19 mouse cellular contexts compared by ENCODE assay signal in genomic region chr14:34280798-34281197, GRCm38 (mm10). TPM values are rescaled to one million over a fixed set of nuclear protein-coding genes. Genes with fewer than 3 reads are reported as not detected.
DNase-seq lines count a peak whose midpoint lies in the region; ATAC-seq lines count a peak whose summit lies in the region.
"Had no signal": no experiment of that assay in that cellular context is flagged by ENCODE, and none has a peak within 500 bp of the region (broad histone marks: within the 10 kb centered on the region; RNA-seq: fewer than 3 reads in every experiment).

No protein-coding gene starts in this region.

- no peak overlapping the region for H3K27ac ChIP-seq in limb, embryonic 10.5 days
- H3K27ac ChIP-seq: embryonic facial prominence, embryonic 10.5 days; embryonic facial prominence, embryonic 12.5 days; forebrain, embryonic 13.5 days; forebrain, embryonic 15.5 days had no signal

- no peaks in the 10 kb centered on the region for H3K4me1 ChIP-seq in limb, embryonic 10.5 days
- H3K4me1 ChIP-seq: embryonic facial prominence, embryonic 10.5 days; embryonic facial prominence, embryonic 12.5 days; forebrain, embryonic 13.5 days; forebrain, embryonic 15.5 days had no signal

- H3K4me3 ChIP-seq in limb, embryonic 10.5 days, result no peak overlapping the region
- H3K4me3 ChIP-seq: embryonic facial prominence, embryonic 10.5 days; embryonic facial prominence, embryonic 12.5 days; forebrain, embryonic 13.5 days; forebrain, embryonic 15.5 days had no signal

- peak; percentile 25 for DNase-seq in 416B (ENCODE audit: low read depth)
- DNase-seq in MEL-GATA-1-ER (ENCODE audit: extremely low read depth, low read depth), result peak; percentile 6
- no peak for DNase-seq in layer of hippocampus, postnatal 25 days (ENCODE audit: extremely low spot score in 1 of 2, low spot score in 1 of 2)
- DNase-seq in limb, embryonic 10.5 days (ENCODE audit: low spot score), result no peak
- DNase-seq: adrenal gland, adult 2 months; adrenal gland, postnatal 10 days; adrenal gland, postnatal 25 days; cerebellum, adult 11 months; cerebellum, adult 18-20 months; cerebellum, adult 8-10 months; cerebellum, adult 9-11 months; cerebellum, postnatal 14 days; cerebellum, postnatal 36 days; forebrain, postnatal 0 days had no signal

- H3K36me3 ChIP-seq in limb, embryonic 10.5 days, result no peaks in the 10 kb centered on the region
- H3K36me3 ChIP-seq: embryonic facial prominence, embryonic 10.5 days; embryonic facial prominence, embryonic 12.5 days; forebrain, embryonic 15.5 days had no signal

- peak; percentile 21 to 42; a peak in 2 of 4 replicates for ATAC-seq in hematopoietic stem cell, adult 5-6 weeks (replicated peaks in 1 of 2; ENCODE audit: insufficient read depth in 1 of 2, low FRiP score in 2 of 2, low TSS enrichment in 1 of 2, low read depth in 1 of 2, poor library complexity in 2 of 2, severe bottlenecking in 2 of 2)
- ATAC-seq: forebrain, embryonic 13.5 days; forebrain, embryonic 15.5 days; forebrain, postnatal 0 days had no signal

- 87% methylated on average over 2 of the region's 2 CpGs for WGBS in limb, embryonic 10.5 days

- H3K9me3 ChIP-seq in limb, embryonic 10.5 days (replicated peaks), result no peaks in the 10 kb centered on the region
- H3K9me3 ChIP-seq: embryonic facial prominence, embryonic 10.5 days; embryonic facial prominence, embryonic 12.5 days; forebrain, embryonic 13.5 days; forebrain, embryonic 15.5 days had no signal

- H3K27me3 ChIP-seq in limb, embryonic 10.5 days (ENCODE audit: low read depth, poor library complexity, severe bottlenecking), result no peaks in the 10 kb centered on the region
- H3K27me3 ChIP-seq: embryonic facial prominence, embryonic 12.5 days; forebrain, embryonic 13.5 days; forebrain, embryonic 15.5 days had no signal

RNA-seq across cellular contexts. Expression of gene Shld2, which starts 29.5 kb away (rescaled TPM):
- 17.9 and 24.0 TPM in 2 replicates for total RNA-seq in hematopoietic stem cell, adult 5-6 weeks (2017)
- total RNA-seq in layer of hippocampus, postnatal 25 days (2021), result 10 to 100 TPM; 14.1 to 15.5 TPM
- polyA plus RNA-seq in limb, embryonic 10.5 days (2016; fragmentation: Nextera tagmentation; extraction: Ambion mirVana), result 9.6 and 10.0 TPM in 2 replicates

RNA-seq across cellular contexts. Expression of gene Glud1, which starts 29.7 kb away (rescaled TPM):
- total RNA-seq in hematopoietic stem cell, adult 5-6 weeks (2017), result 88.9 and 91.3 TPM in 2 replicates
- total RNA-seq in layer of hippocampus, postnatal 25 days (2021), result 100 to 1,000 TPM; 288 to 343 TPM
- 67.6 and 74.6 TPM in 2 replicates for polyA plus RNA-seq in limb, embryonic 10.5 days (2016; fragmentation: Nextera tagmentation; extraction: Ambion mirVana)

Comparison
In these comparisons a context has a peak if more than half of its experiments do, and no peak if none do; other contexts are left out.
1. DNase-seq: peak in 416B (single experiment) and MEL-GATA-1-ER (single experiment); none in layer of hippocampus, postnatal 25 days (0 of 2) and limb, embryonic 10.5 days (single experiment).